Mouse (Mus musculus): ENCODE measurements around the gene Stk38l. TPM values are rescaled to one million over a fixed set of nuclear protein-coding genes. Genes with fewer than 3 reads are reported as not detected.

The Stk38l gene
- polyA plus RNA-seq, 1 experiment = 7.4 TPM

GRCm38 (mm10) chr6:146795166-146795923, 70.5 kb downstream of the Stk38l start:
- Histone ChIP-seq H3K4me3 (ENCODE audit: insufficient read depth, low read length) (peak overlapping the region; percentile 62), H3K4me1 (ENCODE audit: control insufficient read depth, insufficient read depth, low read length) (peaks cover 14% of the 10 kb centered on the region), H3K27ac (ENCODE audit: insufficient read depth, low read depth, low read length) (no peak overlapping the region)
- TF ChIP-seq CTCF (IDR thresholded peaks at IDR 0.05; ENCODE audit: low read depth, low read length) (no peak; the same call in 1 of the 2 replicates), POLR2A (IDR thresholded peaks at IDR 0.05; ENCODE audit: borderline replicate concordance, low read depth, low read length) (no peak)

- Histone ChIP-seq H3K27ac (ENCODE audit: insufficient read depth, low read depth, low read length) (no peak within 1 kb of the TSS), H3K4me1 (ENCODE audit: control insufficient read depth, insufficient read depth, low read length) (peaks cover 14% of the 10 kb centered on the region), H3K4me3 (ENCODE audit: insufficient read depth, low read length) (peak within 1 kb of the TSS; percentile 62)
- TF ChIP-seq POLR2A (IDR thresholded peaks at IDR 0.05; ENCODE audit: borderline replicate concordance, low read depth, low read length) = no peak
- no peak for TF ChIP-seq CTCF (IDR thresholded peaks at IDR 0.05; ENCODE audit: low read depth, low read length)
These were observed 71.2 kb downstream of the Stk38l start, which contains the start of gene Arntl2 for GRCm38 (mm10) chr6:146795924-146796545. TSS of gene Arntl2 (plus strand) at chr6:146796055.

- no peak overlapping the region for H3K27ac ChIP-seq (ENCODE audit: insufficient read depth, low read depth, low read length)
- peaks cover 14% of the 10 kb centered on the region for H3K4me1 ChIP-seq (ENCODE audit: control insufficient read depth, insufficient read depth, low read length)
- TF ChIP-seq CTCF (IDR thresholded peaks at IDR 0.05; ENCODE audit: low read depth, low read length) = no peak
- no peak for TF ChIP-seq POLR2A (IDR thresholded peaks at IDR 0.05; ENCODE audit: borderline replicate concordance, low read depth, low read length)
- no peak overlapping the region for H3K4me3 ChIP-seq (ENCODE audit: insufficient read depth, low read length)
These were observed 72.7 kb downstream of the Stk38l start for GRCm38 (mm10) chr6:146797446-146797845.

- no peak for TF ChIP-seq POLR2A (IDR thresholded peaks at IDR 0.05; ENCODE audit: borderline replicate concordance, low read depth, low read length)
These were observed 85.2 kb downstream of the Stk38l start for GRCm38 (mm10) chr6:146809991-146810390.

GRCm38 (mm10) chr6:146813007-146813406, 88.2 kb downstream of the Stk38l start:
- Histone ChIP-seq H3K4me3 (ENCODE audit: insufficient read depth, low read length) (no peak overlapping the region), H3K27ac (ENCODE audit: insufficient read depth, low read depth, low read length) (no peak overlapping the region), H3K4me1 (ENCODE audit: control insufficient read depth, insufficient read depth, low read length) (no peaks in the 10 kb centered on the region)
- TF ChIP-seq POLR2A (IDR thresholded peaks at IDR 0.05; ENCODE audit: borderline replicate concordance, low read depth, low read length) = no peak
- TF ChIP-seq CTCF (IDR thresholded peaks at IDR 0.05; ENCODE audit: low read depth, low read length) = no peak

More at GRCm38 (mm10) chr6:146809991-146810390, 85.2 kb downstream of the Stk38l start:
- H3K4me1 ChIP-seq (ENCODE audit: control insufficient read depth, insufficient read depth, low read length) = no peaks in the 10 kb centered on the region
- H3K27ac ChIP-seq (ENCODE audit: insufficient read depth, low read depth, low read length) = no peak overlapping the region
- H3K4me3 ChIP-seq (ENCODE audit: insufficient read depth, low read length) = no peak overlapping the region

GRCm38 (mm10) chr6:146820177-146820965, 95.6 kb downstream of the Stk38l start:
- no peak overlapping the region for H3K27ac ChIP-seq (ENCODE audit: insufficient read depth, low read depth, low read length)
- TF ChIP-seq CTCF (IDR thresholded peaks at IDR 0.05; ENCODE audit: low read depth, low read length) = no peak
- no peak for TF ChIP-seq POLR2A (IDR thresholded peaks at IDR 0.05; ENCODE audit: borderline replicate concordance, low read depth, low read length)
- H3K4me3 ChIP-seq (ENCODE audit: insufficient read depth, low read length) = no peak overlapping the region
- H3K4me1 ChIP-seq (ENCODE audit: control insufficient read depth, insufficient read depth, low read length) = no peaks in the 10 kb centered on the region

- no peak overlapping the region for H3K4me3 ChIP-seq (ENCODE audit: insufficient read depth, low read length)
- TF ChIP-seq POLR2A (IDR thresholded peaks at IDR 0.05; ENCODE audit: borderline replicate concordance, low read depth, low read length) (no peak), CTCF (IDR thresholded peaks at IDR 0.05; ENCODE audit: low read depth, low read length) (no peak)
These were observed 97.2 kb downstream of the Stk38l start for GRCm38 (mm10) chr6:146821958-146822357.

GRCm38 (mm10) chr6:146824727-146825486, 100.1 kb downstream of the Stk38l start:
- H3K27ac ChIP-seq (ENCODE audit: insufficient read depth, low read depth, low read length) = no peak overlapping the region
- no peak overlapping the region for H3K4me3 ChIP-seq (ENCODE audit: insufficient read depth, low read length)
- TF ChIP-seq POLR2A (IDR thresholded peaks at IDR 0.05; ENCODE audit: borderline replicate concordance, low read depth, low read length) = no peak
- TF ChIP-seq CTCF (IDR thresholded peaks at IDR 0.05; ENCODE audit: low read depth, low read length) = peak; percentile 84; the same call in 1 of the 2 replicates
- no peaks in the 10 kb centered on the region for H3K4me1 ChIP-seq (ENCODE audit: control insufficient read depth, insufficient read depth, low read length)

More at GRCm38 (mm10) chr6:146821958-146822357, 97.2 kb downstream of the Stk38l start:
- Histone ChIP-seq H3K4me1 (ENCODE audit: control insufficient read depth, insufficient read depth, low read length) (no peaks in the 10 kb centered on the region), H3K27ac (ENCODE audit: insufficient read depth, low read depth, low read length) (no peak overlapping the region)

- Histone ChIP-seq H3K27ac (ENCODE audit: insufficient read depth, low read depth, low read length) (no peak overlapping the region), H3K4me1 (ENCODE audit: control insufficient read depth, insufficient read depth, low read length) (no peaks in the 10 kb centered on the region), H3K4me3 (ENCODE audit: insufficient read depth, low read length) (no peak overlapping the region)
- TF ChIP-seq CTCF (IDR thresholded peaks at IDR 0.05; ENCODE audit: low read depth, low read length) (no peak), POLR2A (IDR thresholded peaks at IDR 0.05; ENCODE audit: borderline replicate concordance, low read depth, low read length) (no peak)
These were observed 100.6 kb downstream of the Stk38l start for GRCm38 (mm10) chr6:146825487-146825773.

Other genes starting within 250 kb of the Stk38l start
- 7.6 and 10.9 TPM in 2 replicates for gene Itpr2, start 222.8 kb upstream of the Stk38l start, polyA plus RNA-seq (2012; ENCODE audit: insufficient read depth, insufficient read length, missing spikeins)
- gene Fgfr1op2, start 147.8 kb upstream of the Stk38l start, polyA plus RNA-seq (2012; ENCODE audit: insufficient read depth, insufficient read length, missing spikeins) = 135 and 136 TPM in 2 replicates
- 35.1 and 36.9 TPM in 2 replicates for gene Ints13, start 147.2 kb upstream of the Stk38l start, polyA plus RNA-seq (2012; ENCODE audit: insufficient read depth, insufficient read length, missing spikeins)
- 39.7 and 54.2 TPM in 2 replicates for gene Med21, start 82.4 kb upstream of the Stk38l start, polyA plus RNA-seq (2012; ENCODE audit: insufficient read depth, insufficient read length, missing spikeins)
- gene Tm7sf3, start 82.2 kb upstream of the Stk38l start, polyA plus RNA-seq (2012; ENCODE audit: insufficient read depth, insufficient read length, missing spikeins) = 16.3 and 17.0 TPM in 2 replicates
- gene Arntl2, start 71.1 kb downstream of the Stk38l start, polyA plus RNA-seq (2012; ENCODE audit: insufficient read depth, insufficient read length, missing spikeins) = 1.9 and 2.7 TPM in 2 replicates
- not detected in 2 replicates for gene Smco2, start 125.1 kb downstream of the Stk38l start, polyA plus RNA-seq (2012; ENCODE audit: insufficient read depth, insufficient read length, missing spikeins)
- 30.9 and 31.2 TPM in 2 replicates for gene Ppfibp1, start 163.5 kb downstream of the Stk38l start, polyA plus RNA-seq (2012; ENCODE audit: insufficient read depth, insufficient read length, missing spikeins)
- not detected in 2 replicates for gene 1700034J05Rik, start 229.4 kb downstream of the Stk38l start, polyA plus RNA-seq (2012; ENCODE audit: insufficient read depth, insufficient read length, missing spikeins)

Data from bone marrow macrophage, adult 2 months (primary cell).